Mouse (Mus musculus) urinary bladder, adult 18-20 months (tissue): Measurements from ENCODE around the gene Gm11213.

Experiments used
- DNase-seq, 2 experiments: peaks; one replicate each; pipeline ENCODE4 v3.0.0; 2022; ENCODE audit warnings: low spot score in 2 of 2, mixed read lengths in 2 of 2

Gene Gm11213

GRCm38 (mm10) chr4:63580078-63580477, 25.0 kb downstream of the Gm11213 start:
- no peak for DNase-seq

- no peak for DNase-seq
Observed at GRCm38 (mm10) chr4:63579649-63580048, 25.4 kb downstream of the Gm11213 start.

GRCm38 (mm10) chr4:63572621-63573020, 32.4 kb downstream of the Gm11213 start:
- DNase-seq = no peak

- DNase-seq = no peak
Observed at GRCm38 (mm10) chr4:63570208-63570781, 34.8 kb downstream of the Gm11213 start.

- no peak for DNase-seq
Observed at GRCm38 (mm10) chr4:63569322-63569721, 35.7 kb downstream of the Gm11213 start.

- no peak for DNase-seq
Observed at GRCm38 (mm10) chr4:63567712-63568390, 37.2 kb downstream of the Gm11213 start.

GRCm38 (mm10) chr4:63562742-63563141, 42.3 kb downstream of the Gm11213 start:
- DNase-seq = no peak

- DNase-seq = no peak
Observed at GRCm38 (mm10) chr4:63561861-63562675, 43.0 kb downstream of the Gm11213 start.

GRCm38 (mm10) chr4:63560079-63560478, 45.0 kb downstream of the Gm11213 start:
- DNase-seq = no peak

GRCm38 (mm10) chr4:63559127-63559697, 45.8 kb downstream of the Gm11213 start:
- DNase-seq = no peak

- peak; percentile 49 to 76 for DNase-seq
Observed at GRCm38 (mm10) chr4:63558407-63559081, 46.5 kb downstream of the Gm11213 start, which contains the start of gene Tmem268. Gene Tmem268 (plus strand): TSS chr4:63558781.

GRCm38 (mm10) chr4:63557124-63558059, 47.7 kb downstream of the Gm11213 start:
- no peak for DNase-seq

GRCm38 (mm10) chr4:63556665-63557064, 48.4 kb downstream of the Gm11213 start:
- no peak for DNase-seq

GRCm38 (mm10) chr4:63555111-63555510, 50.0 kb downstream of the Gm11213 start:
- DNase-seq = no peak

- DNase-seq = no peak
Observed at GRCm38 (mm10) chr4:63554616-63555015, 50.4 kb downstream of the Gm11213 start.

GRCm38 (mm10) chr4:63553789-63554576, 51.1 kb downstream of the Gm11213 start:
- DNase-seq = no peak

- DNase-seq = no peak
Observed at GRCm38 (mm10) chr4:63552865-63553264, 52.2 kb downstream of the Gm11213 start.

- no peak for DNase-seq
Observed at GRCm38 (mm10) chr4:63550908-63551307, 54.2 kb downstream of the Gm11213 start.

- no peak for DNase-seq
Observed at GRCm38 (mm10) chr4:63548491-63548890, 56.6 kb downstream of the Gm11213 start.

- DNase-seq = no peak
Observed at GRCm38 (mm10) chr4:63547799-63548198, 57.3 kb downstream of the Gm11213 start.
